Mouse (Mus musculus) stomach, postnatal 0 days (tissue): Measurements from ENCODE around the gene Nup155. TPM values are rescaled to one million over a fixed set of nuclear protein-coding genes. Genes with fewer than 3 reads are reported as not detected.
"Not testable (repeated sequence)": the region's sequence is repeated elsewhere in the genome, so short reads cannot be mapped to it uniquely, and the experiment has no call there.

Experiments
- ATAC-seq: fragments of 200-750 bp; cut with Nextera tagmentation; 2 replicates; pipeline ENCODE4 v1.8.0; 2017; ENCODE audit not compliant: low FRiP score, low TSS enrichment
- DNase-seq: peaks from one replicate; pipeline ENCODE4 v3.0.0-alpha.2; 2016; ENCODE audit warnings: low spot score
- H3K27ac ChIP-seq: fragments of 300-500 bp; sonication (generic); replicated peaks from 2 replicates; pipeline ENCODE4 v1.5.1; 2014; ENCODE audit warnings: mild to moderate bottlenecking, control low read depth
- H3K27me3 ChIP-seq: fragments of 300-500 bp; sonication (generic); 2 replicates; pipeline ENCODE4 v1.6.1; 2014; ENCODE audit warnings: low read length; ENCODE audit not compliant: control insufficient read depth, insufficient read depth
- H3K36me3 ChIP-seq: fragments of 300-500 bp; sonication (generic); 2 replicates; pipeline ENCODE4 v1.6.1; 2014; ENCODE audit warnings: low read length, mixed read lengths; ENCODE audit not compliant: control insufficient read depth, insufficient read depth
- H3K4me1 ChIP-seq: fragments of 300-500 bp; sonication (generic); replicated peaks from 2 replicates; pipeline ENCODE4 v1.6.1; 2014; ENCODE audit warnings: antibody characterized with exemption; ENCODE audit not compliant: control insufficient read depth, insufficient read depth
- H3K4me2 ChIP-seq: fragments of 300-500 bp; sonication (generic); replicated peaks from 2 replicates; pipeline ENCODE4 v1.6.1; 2014; ENCODE audit warnings: low read depth, mild to moderate bottlenecking, control low read depth, moderate library complexity
- H3K4me3 ChIP-seq: fragments of 300-500 bp; sonication (generic); 2 replicates; pipeline ENCODE4 v1.5.1; 2014; ENCODE audit warnings: low read depth, low read length, control low read depth
- H3K9ac ChIP-seq: fragments of 300-500 bp; sonication (generic); 2 replicates; pipeline ENCODE4 v1.6.1; 2014; ENCODE audit warnings: mild to moderate bottlenecking, low read length, control low read depth, mixed read lengths
- H3K9me3 ChIP-seq: fragments of 300-500 bp; sonication (generic); 2 replicates; pipeline ENCODE4 v1.6.1; 2016; ENCODE audit warnings: low read length; ENCODE audit not compliant: control insufficient read depth
- CTCF ChIP-seq: IDR thresholded peaks from 2 replicates; pipeline ENCODE4 v1.5.1; 2016; ENCODE audit warnings: antibody characterized with exemption, low read depth, mild to moderate bottlenecking, moderate library complexity
- EP300 ChIP-seq: optimal IDR thresholded peaks from 2 replicates; pipeline ENCODE3; 2016; ENCODE audit warnings: antibody characterized with exemption
- WGBS: fragments of 180-500 bp; shearing (Covaris S2); extraction: QIAGEN DNeasy Blood & Tissue Kit; methylation state at CpG from one replicate; pipeline ENCODE4 v1.1.7; 2014; 5-methylcytosine and 5-hydroxymethylcytosine counted together
- polyA plus RNA-seq: library from polyadenylated mRNA; unstranded; fragments of >200 nt; fragmentation: Nextera tagmentation; extraction: Ambion mirVana; gene quantifications from 2 replicates; pipeline ENCODE4 v1.2.1, GENCODE M21; 2015

Gene Nup155
- polyA plus RNA-seq, 1 experiment from 2014 or later = 3.8 TPM

DNA sequence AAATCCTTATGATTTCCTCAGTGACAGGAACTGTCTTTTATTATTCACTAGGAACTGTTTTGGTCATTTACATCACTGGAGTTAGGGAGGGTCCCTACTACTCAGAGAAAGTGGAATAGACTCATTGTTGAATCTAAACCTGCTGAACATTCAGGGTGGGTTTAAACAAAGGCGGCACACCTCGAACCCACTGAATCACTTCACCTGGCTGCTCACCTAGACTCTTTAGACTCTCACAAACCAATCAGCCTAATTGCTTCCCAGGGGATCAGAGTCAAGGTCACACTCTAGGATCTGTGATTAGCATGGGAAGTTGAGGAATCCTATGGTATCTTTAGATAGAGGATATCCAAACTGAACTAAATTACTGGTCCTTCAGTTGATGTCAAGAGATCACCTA, 18.4 kb upstream of the Nup155 start:
- Histone ChIP-seq H3K27ac (no peak overlapping the region), H3K36me3 (no peaks in the 10 kb centered on the region; the same call in 1 of the 2 replicates), H3K9me3 (no peaks in the 10 kb centered on the region), H3K4me3 (no peak overlapping the region), H3K4me1 (no peaks in the 10 kb centered on the region), H3K27me3 (no peaks in the 10 kb centered on the region), H3K9ac (no peak overlapping the region), H3K4me2 (no peak overlapping the region)
- DNase-seq = no peak
- no peak for TF ChIP-seq EP300
- no peak for TF ChIP-seq CTCF
- 96% methylated on average over 2 of the region's 2 CpGs for WGBS
- no peak for ATAC-seq

DNA sequence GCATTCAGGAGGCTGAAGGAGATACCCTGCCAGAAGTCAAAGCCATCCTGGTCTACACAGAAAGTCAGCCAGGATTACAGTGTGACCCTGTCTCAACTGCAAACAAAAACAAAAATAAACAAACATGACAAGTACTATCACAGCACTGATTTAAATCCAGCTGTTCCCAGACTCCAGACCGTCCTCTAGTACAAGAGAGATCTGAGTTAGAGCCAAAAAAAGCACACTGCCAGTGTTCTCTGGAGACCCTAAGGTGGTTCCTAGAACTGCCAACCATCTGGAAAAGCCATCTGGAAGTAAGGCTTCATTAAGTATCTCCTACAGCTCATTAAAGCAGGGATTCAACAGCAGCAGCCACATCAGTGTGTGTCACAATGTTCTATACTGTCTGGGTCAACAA, 16.4 kb upstream of the Nup155 start:
- ATAC-seq, H3K9ac ChIP-seq, H3K9me3 ChIP-seq, H3K4me2 ChIP-seq, H3K27ac ChIP-seq, DNase-seq, H3K36me3 ChIP-seq, H3K4me3 ChIP-seq, H3K27me3 ChIP-seq, H3K4me1 ChIP-seq: not testable (repeated sequence)
- 85% methylated on average over 1 of the region's 1 CpGs for WGBS

DNA sequence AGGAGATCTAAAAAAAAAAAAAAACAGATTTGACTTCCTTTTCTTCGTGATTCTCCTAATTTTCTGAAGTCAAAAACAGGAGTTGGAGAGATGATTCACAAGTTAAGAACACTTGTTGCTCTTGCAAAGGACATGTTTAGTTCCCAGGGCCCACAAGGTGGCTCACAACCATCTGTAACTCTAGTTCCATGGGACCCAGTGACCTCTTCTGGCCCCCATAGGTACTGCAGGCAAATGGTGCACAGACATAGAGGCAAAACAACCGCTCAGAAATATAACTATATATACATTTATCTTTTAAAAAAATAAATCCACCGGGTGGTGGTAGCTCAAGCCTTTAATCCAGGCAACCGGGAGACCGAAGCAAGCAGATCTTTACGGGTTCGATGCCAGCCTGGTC, 11.2 kb upstream of the Nup155 start:
- Histone ChIP-seq H3K36me3 (no peaks in the 10 kb centered on the region), H3K27ac (no peak overlapping the region), H3K4me2 (peak overlapping the region; percentile 72), H3K4me1 (no peaks in the 10 kb centered on the region), H3K4me3 (no peak overlapping the region), H3K27me3 (no peaks in the 10 kb centered on the region), H3K9ac (no peak overlapping the region), H3K9me3 (no peaks in the 10 kb centered on the region)
- TF ChIP-seq EP300 (no peak), CTCF (peak; percentile 84)
- ATAC-seq = peak; percentile 57; the same call in 1 of the 2 replicates
- DNase-seq = peak; percentile 79
- 25% methylated on average over 7 of the region's 7 CpGs for WGBS

DNA sequence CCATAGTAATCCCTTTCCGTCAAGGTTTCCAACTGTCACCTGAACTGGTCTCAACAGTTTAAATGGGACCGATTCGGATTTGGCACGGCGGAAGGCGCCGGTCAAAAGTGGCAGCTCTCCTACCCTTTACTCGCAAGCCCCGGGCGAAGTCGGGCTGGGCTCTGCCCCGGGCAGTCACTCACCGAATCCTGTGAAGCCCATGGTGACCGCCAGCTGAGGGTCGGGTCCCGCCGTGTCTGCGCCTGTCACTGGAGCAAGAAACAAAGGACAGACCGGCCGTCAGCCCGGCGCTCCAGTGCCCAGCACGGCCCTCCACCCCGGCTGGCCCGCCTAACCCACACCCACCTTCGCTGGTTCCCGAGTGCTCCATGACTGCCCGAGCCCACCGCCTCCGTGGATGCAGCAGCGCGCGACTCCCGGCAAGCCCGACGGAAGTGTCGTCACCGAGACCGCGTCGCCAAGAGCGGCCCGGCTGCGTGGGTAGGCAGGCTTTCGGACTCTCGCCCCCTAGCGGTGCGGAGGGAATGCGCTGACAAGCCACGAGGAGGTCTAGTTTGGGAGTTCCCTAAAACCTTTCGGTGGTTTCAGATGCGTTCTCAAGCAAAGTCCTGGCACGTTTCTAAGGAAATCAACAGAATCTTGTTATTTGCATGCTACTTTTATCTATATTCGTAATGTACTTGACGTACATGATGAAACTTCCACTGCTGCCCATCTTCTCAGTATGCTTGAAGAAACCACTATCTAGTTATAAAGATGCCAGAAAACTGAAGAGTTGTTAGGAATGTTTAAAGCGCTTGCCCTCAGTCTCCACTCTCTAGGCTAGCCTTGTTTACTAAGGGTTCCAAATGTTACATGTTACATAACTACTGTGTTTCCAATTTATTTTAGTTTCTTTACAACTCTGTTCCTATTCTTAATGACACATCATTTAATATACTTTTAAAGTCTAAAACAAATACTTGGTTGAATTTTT, 10.0 kb upstream of the Nup155 start, which contains the start of gene Wdr70:
Gene Wdr70, minus strand, starts transcription at position 436 of the 976 bp plus-strand sequence.
- no peaks in the 10 kb centered on the region for H3K4me1 ChIP-seq
- H3K4me2 ChIP-seq = peak within 1 kb of the TSS; percentile 72
- H3K36me3 ChIP-seq = no peaks in the 10 kb centered on the region
- ATAC-seq = peak; percentile 95
- DNase-seq = peak; percentile 97
- peak within 1 kb of the TSS; percentile 85 for H3K4me3 ChIP-seq
- peak; percentile 99 for TF ChIP-seq CTCF
- peak; percentile 43 for TF ChIP-seq EP300
- peak within 1 kb of the TSS; percentile 86 for H3K9ac ChIP-seq
- WGBS = 2% methylated on average over 56 of the region's 56 CpGs
- no peaks in the 10 kb centered on the region for H3K27me3 ChIP-seq
- peak within 1 kb of the TSS; percentile 35; the same call in 1 of the 2 replicates for H3K27ac ChIP-seq
- H3K9me3 ChIP-seq = no peaks in the 10 kb centered on the region

DNA sequence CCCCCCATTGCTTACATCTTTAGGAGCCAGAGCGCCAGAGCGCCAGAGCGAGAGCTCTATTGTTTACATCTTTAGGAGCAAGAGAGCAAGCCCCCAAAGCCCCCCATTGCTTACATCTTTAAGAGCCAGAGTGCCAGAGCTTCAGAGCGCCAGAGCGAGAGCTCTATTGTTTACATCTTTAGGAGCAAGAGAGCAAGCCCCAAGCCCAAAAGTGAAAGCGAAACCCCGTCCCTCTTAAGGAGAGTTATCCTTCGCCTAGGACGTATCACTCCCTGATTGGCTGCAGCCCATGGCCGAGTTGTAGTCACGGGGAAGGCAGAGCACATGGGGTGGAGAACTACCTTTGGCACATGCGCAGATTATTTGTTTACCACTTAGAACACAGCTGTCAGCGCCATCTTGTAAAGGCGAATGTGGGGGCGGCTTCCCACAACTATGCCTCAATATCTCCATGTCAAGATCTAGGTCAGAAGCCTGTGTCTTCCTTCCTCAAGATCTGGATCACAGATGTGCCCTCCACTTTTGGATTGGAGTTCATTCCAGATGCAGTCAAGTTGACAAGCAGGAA, 7.0 kb upstream of the Nup155 start:
- 73% methylated on average over 13 of the region's 15 CpGs for WGBS
- H3K4me2 ChIP-seq, H3K4me1 ChIP-seq, H3K4me3 ChIP-seq, H3K9me3 ChIP-seq, ATAC-seq, DNase-seq, H3K36me3 ChIP-seq, H3K9ac ChIP-seq, H3K27me3 ChIP-seq, H3K27ac ChIP-seq: not testable (repeated sequence)
